Mouse (Mus musculus) testis, adult 2 months (tissue): ENCODE results near the gene Bhlha15.

Source experiments
- CTCF ChIP-seq: fragments of 200-500 bp; IDR thresholded peaks from 2 replicates; pipeline ENCODE4 v1.5.1; 2012; ENCODE audit warnings: low read depth, mild to moderate bottlenecking, inconsistent platforms, low read length, moderate library complexity; ENCODE audit not compliant: control insufficient read depth, insufficient read depth, insufficient replicate concordance
- POLR2A ChIP-seq: fragments of 200-500 bp; IDR thresholded peaks from 2 replicates; pipeline ENCODE4 v1.6.1; 2012; ENCODE audit warnings: low read depth, mild to moderate bottlenecking, inconsistent platforms, low read length, moderate library complexity; ENCODE audit not compliant: control insufficient read depth

DNA sequence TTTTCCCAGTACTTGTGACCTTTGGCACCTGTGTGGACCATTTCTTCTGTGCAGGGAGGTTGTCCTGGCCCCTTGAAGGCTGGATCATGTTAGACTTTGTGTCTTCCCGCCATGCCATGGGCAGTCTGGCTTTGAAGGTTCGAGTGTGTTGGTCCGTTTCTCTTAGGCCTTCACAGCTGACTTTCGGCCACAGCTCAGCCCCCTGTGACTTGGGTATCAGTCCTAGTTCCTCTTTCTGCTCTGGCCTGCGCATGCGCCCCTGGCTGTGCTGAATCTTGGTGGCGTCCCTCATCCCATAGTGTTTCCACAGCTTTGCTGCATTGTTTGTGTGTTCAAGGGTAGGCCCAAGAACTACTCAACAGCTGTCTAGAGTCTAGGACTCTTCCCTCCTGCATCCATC lies 8.8 kb upstream of the Bhlha15 start:
- no peak for TF ChIP-seq CTCF
- TF ChIP-seq POLR2A, result no peak
